Mouse (Mus musculus) gastrocnemius, postnatal 14 days (tissue): ENCODE results near the gene Gm6526. TPM values are rescaled to one million over a fixed set of nuclear protein-coding genes. Genes with fewer than 3 reads are reported as not detected.
"Not testable (repeated sequence)": the region's sequence is repeated elsewhere in the genome, so short reads cannot be mapped to it uniquely, and the experiment has no call there.

ENCODE experiments used
- DNase-seq: peaks from one replicate; pipeline ENCODE4 v3.0.0; 2021; ENCODE audit warnings: mixed read lengths
- intact Hi-C: fragments of 180-260 bp; cut with DNase I; formaldehyde crosslinking; loops from one replicate; pipeline ENCODE4 v1.15.1; 2025; ENCODE audit warnings: low total_unique reads
- long read RNA-seq, 2 experiments: library from polyadenylated mRNA; stranded (forward); transcript quantifications; one replicate each; pipeline ENCODE4 v2.0.0; 2021
- total RNA-seq, 2 experiments: library from RNA; stranded (reverse); gene quantifications; 2 replicates each; pipeline ENCODE4 v1.2.3; 2021

The Gm6526 gene
- not detected for total RNA-seq
- long read RNA-seq, experiment 1: 0 reads
- long read RNA-seq, experiment 2: 0 reads

DNA sequence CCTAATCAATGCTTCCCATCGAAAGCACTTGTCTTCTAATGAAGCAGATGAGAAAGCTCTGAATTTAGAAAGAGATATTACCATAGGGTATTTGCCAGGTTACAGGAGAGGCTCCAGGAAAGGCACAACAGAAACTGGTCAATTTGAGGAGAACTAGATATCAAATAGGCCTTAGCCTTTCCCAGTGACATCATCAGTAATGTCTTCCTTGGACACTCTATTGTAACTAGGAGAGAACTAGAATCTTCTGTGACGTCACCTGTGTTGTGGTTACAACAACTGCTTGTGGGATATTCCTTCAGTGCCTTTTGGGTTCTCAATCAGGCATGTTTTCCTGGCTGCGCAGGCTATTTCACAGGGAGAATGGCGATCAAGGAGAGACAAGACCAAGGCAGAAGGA is at the start of gene Gm6526:
Gm6526 (plus strand) TSS at position 301 of the 400 bp plus-strand sequence.
- intact Hi-C loops, DNase-seq: not testable (repeated sequence)

DNA sequence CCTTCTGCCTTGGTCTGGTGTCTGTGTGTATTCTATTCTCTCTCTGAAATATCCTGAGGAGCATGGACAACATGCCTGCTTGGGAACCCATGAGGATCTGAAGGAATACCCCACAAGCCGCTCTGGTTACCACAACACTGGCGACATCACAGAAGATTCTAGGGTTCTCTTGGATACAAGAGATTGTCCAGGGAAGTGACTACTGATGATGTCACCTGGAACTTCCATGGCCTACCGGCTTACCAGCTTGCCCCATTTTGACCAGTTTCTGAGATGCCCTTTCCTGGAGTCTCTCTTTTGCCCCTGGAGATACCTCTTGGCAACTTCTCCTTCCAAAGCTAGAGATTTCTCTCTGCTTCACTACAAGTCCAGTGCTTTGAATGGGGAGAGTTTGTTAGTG is 20.3 kb upstream of the Gm6526 start, which contains the start of gene Gm16506:
Gm16506 (minus strand) TSS at position 101 of the 400 bp plus-strand sequence.
- intact Hi-C loops, DNase-seq: not testable (repeated sequence)

DNA sequence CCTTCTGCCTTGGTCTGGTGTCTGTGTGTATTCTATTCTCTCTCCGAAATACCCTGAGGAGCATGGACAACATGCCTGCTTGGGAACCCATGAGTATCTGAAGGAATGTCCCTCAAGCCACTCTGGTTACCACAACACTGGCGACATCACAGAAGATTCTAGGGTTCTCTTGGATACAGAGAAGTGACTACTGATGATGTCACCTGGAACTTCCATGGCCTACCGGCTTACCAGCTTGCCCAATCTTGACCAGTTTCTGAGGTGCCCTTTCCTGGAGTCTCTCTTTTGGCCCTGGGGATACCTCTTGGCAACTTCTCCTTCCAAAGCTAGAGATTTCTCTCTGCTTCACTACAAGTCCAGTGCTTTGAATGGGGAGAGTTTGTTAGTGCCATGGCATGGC is 37.0 kb downstream of the Gm6526 start, which contains the start of gene Gm8180:
Gm8180 (minus strand) TSS at position 101 of the 400 bp plus-strand sequence.
- intact Hi-C loops, DNase-seq: not testable (repeated sequence)

DNA sequence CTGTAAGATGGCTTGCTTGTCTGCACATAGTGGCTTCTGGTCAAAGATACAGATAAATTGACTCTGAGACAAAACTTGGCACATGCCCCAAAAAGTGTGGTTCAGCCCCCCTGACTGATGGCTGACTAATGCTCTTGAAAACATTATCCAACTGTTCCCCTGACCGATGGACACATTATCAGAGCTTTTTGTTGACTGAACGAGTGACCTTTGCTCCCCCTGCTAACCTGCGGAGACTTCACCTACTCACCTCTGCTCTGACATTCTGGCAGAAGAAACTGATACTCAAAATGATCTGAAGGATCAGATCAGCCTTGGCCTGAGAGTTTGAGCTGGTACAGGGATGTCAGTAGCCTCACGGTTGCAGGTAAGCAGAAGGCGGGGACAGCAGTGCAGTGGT is 46.1 kb downstream of the Gm6526 start:
- intact Hi-C loops: not testable (repeated sequence)

DNA sequence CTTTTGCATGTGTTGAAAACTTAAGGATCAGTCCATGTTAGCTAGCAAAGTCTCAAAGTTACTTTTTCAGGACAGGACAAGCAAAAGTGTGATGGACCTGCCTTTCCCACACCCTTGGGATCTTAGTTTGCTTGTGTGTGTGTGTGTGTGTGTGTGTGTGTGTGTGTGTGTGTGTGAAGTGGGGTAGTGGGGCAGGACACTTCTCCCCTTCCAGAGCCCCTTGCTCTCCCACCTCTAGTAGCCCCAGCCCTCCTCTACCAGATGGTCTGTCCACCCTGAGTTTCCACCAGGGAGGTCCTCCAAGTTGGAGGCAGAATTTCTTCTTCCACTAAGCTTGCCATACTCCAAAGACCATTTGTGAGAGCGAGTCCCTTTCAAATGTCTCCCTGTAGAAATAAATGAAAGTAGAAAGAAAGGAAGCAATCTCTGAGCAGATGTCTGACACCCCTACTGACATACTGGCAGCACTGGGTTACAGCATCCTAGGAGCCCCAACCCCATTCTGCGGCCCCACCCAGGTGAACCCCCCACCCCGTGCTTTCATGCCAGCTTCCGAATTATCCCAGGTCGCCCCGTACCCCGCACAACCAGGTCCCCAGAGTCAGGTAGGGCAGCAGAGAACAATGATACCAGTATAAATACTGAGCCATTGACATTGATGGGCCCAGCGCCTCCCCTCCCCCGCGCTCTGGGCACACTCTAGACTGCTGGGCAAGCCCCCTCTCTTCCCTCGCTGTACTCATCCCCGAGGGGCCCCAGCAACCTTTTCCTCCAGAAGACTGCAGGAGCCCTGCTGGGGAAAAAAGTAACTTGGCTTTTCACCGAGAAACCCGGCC is 48.6 kb downstream of the Gm6526 start:
- no peak for DNase-seq
- intact Hi-C loops: no loop called here

More for the DNA sequence above, 46.1 kb downstream of the Gm6526 start:
- not testable (repeated sequence) for DNase-seq

DNA sequence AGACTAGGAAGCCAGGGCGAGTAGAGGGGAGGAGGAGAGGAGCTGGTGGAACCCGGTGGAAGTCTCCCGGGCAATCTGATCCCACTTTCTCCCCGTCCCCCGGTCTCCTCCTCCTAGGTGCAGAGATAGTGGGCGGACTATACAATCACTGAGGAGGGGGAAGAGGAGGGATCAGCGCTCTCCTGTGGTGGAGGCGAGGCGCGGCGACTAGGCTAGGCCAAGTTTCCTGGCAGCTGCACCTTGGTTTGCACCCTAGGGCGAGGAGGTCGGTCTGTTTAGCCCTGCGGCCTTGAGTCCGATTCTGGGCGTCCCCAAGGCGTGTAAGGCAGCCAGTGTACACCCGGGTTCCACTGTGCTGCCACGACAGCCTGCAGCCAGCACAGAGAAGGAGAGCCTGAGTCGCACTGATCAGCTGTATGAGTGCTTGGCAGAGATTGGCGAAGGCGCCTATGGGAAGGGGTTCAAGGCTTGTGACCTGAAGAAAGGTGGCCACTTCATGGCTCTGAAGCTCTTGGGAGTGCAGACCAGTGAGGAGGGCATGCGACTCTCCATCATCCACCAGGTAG is 49.3 kb downstream of the Gm6526 start:
- intact Hi-C loops, DNase-seq: not testable (repeated sequence)

DNA sequence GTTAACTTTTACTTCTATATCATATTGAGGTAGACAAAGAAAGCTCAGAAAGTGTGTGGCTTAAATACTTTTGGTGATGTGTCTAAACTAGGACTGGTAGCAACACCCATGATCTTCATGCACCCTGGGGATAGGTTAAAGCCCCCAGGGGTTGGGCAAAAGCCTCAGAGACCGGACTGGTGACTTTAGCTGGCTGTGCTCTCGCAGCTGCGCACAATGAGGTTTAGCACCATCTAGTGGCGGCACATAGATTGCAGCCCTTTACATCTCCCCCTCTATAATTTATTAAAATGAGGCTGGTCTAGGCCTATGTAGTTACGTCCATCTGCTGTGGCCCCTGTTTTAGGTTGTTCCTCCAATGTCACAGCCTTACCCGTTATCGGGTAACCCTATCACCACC is 56.8 kb downstream of the Gm6526 start:
- intact Hi-C loops, DNase-seq: not testable (repeated sequence)

Other genes with a start within 250 kb of the Gm6526 start
- not detected for gene Gm5799, start 204.3 kb upstream of the Gm6526 start, total RNA-seq
- gene Gm17654, start 168.7 kb upstream of the Gm6526 start, total RNA-seq: not detected
- gene Gm10375, start 139.9 kb upstream of the Gm6526 start, total RNA-seq: not detected
- gene Gm8165, start 70.7 kb upstream of the Gm6526 start, total RNA-seq: not detected
- gene Gm7324, start 50.0 kb upstream of the Gm6526 start, total RNA-seq: under 1 TPM; 0.24 to 0.25 TPM
- not detected for gene Gm16506, start 20.4 kb upstream of the Gm6526 start, total RNA-seq
- gene Gm8180, start 36.9 kb downstream of the Gm6526 start, total RNA-seq: not detected
- gene Ear1, start 127.7 kb downstream of the Gm6526 start, total RNA-seq: not detected
- gene Ear10, start 175.7 kb downstream of the Gm6526 start, total RNA-seq: not detected
- under 1 TPM; 0.12 to 0.18 TPM for gene Gm8113, start 177.5 kb downstream of the Gm6526 start, total RNA-seq
- not detected for gene Ang5, start 209.2 kb downstream of the Gm6526 start, total RNA-seq